Comparison of ENCODE assay signal across 20 mouse cellular contexts in the genomic region with DNA sequence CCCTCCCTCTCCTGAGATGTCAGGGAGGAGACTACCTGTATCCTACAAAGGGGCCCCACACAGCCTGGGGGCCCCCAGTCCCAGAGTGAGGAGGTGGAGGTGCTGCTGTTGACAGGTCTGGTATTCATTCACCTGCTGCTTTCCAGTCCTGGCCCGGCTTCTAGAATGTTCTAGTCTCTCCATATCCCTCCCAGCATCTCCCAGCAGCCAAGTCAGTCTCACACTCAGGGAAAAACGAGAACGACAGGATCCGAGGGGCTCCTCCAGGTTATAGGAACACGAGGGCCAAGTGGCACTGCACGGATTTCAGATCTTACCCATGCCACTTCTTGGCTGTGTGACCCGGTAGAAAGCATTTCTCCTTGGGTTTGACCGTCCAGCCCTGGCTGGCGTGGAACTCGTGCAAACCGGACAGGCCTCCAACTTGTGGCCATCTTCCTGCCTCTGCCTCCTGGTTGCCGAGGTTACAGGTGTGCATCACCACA. TPM values are rescaled to one million over a fixed set of nuclear protein-coding genes. Genes with fewer than 3 reads are reported as not detected.
DNase-seq lines count a peak whose midpoint lies in the region; ATAC-seq and TF ChIP-seq lines count a peak whose summit lies in the region.
"Had no signal": no experiment of that assay in that cellular context is flagged by ENCODE, and none has a peak within 500 bp of the region (broad histone marks: within the 10 kb centered on the region; RNA-seq: fewer than 3 reads in every experiment).

No protein-coding gene starts in this region.

- no peaks in the 10 kb centered on the region for H3K9me3 ChIP-seq in heart, embryonic 15.5 days (replicated peaks)
- H3K9me3 ChIP-seq in lung, postnatal 0 days (ENCODE audit: low read length): no peaks in the 10 kb centered on the region
- no peaks in the 10 kb centered on the region for H3K9me3 ChIP-seq in embryonic facial prominence, embryonic 14.5 days (ENCODE audit: control insufficient read depth, low read length)
- H3K9me3 ChIP-seq in limb, embryonic 14.5 days (ENCODE audit: control insufficient read depth, low read length): no peaks in the 10 kb centered on the region
- H3K9me3 ChIP-seq: hindbrain, embryonic 15.5 days; liver, embryonic 13.5 days had no signal

- H3K4me3 ChIP-seq in heart, embryonic 15.5 days: peak overlapping the region; percentile 58; the same call in 1 of the 2 replicates
- no peak overlapping the region for H3K4me3 ChIP-seq in lung, postnatal 0 days (ENCODE audit: low read depth, low read length)
- peak overlapping the region; percentile 67 for H3K4me3 ChIP-seq in embryonic facial prominence, embryonic 14.5 days (ENCODE audit: low read depth, low read length)
- peak overlapping the region; percentile 58; the same call in 1 of the 2 replicates for H3K4me3 ChIP-seq in limb, embryonic 14.5 days (replicated peaks; ENCODE audit: low read length)
- H3K4me3 ChIP-seq: erythroblast, embryonic 14.5 days had no signal

- no peak overlapping the region for H3K27ac ChIP-seq in heart, embryonic 15.5 days
- no peak overlapping the region for H3K27ac ChIP-seq in lung, postnatal 0 days (ENCODE audit: low read length)
- no peak overlapping the region for H3K27ac ChIP-seq in embryonic facial prominence, embryonic 14.5 days (replicated peaks; ENCODE audit: low read depth, low read length)
- H3K27ac ChIP-seq in limb, embryonic 14.5 days (replicated peaks; ENCODE audit: low read depth, low read length): no peak overlapping the region
- H3K27ac ChIP-seq: hindbrain, embryonic 15.5 days; liver, embryonic 13.5 days had no signal

- DNase-seq in heart, postnatal 36 days: no peak
- no peak for DNase-seq in lung, postnatal 0 days (ENCODE audit: low spot score)
- DNase-seq in lung, postnatal 14 days: no peak
- peak; percentile 37 for DNase-seq in embryonic facial prominence, embryonic 14.5 days (ENCODE audit: low spot score)
- no peak for DNase-seq in limb, embryonic 14.5 days (ENCODE audit: low spot score)
- no peak for DNase-seq in layer of hippocampus, adult 18-20 months (ENCODE audit: low spot score in 2 of 2)
- DNase-seq in spleen, adult 12 weeks (ENCODE audit: low spot score): no peak
- DNase-seq: adrenal gland, postnatal 10 days; cerebellum, adult 9-10 months; liver, embryonic 13.5 days; right cerebral cortex, postnatal 4 days; thymus, postnatal 25 days had no signal

- peaks cover 40% of the 10 kb centered on the region for H3K4me1 ChIP-seq in heart, embryonic 15.5 days (replicated peaks)
- no peaks in the 10 kb centered on the region; the same call in 1 of the 2 replicates for H3K4me1 ChIP-seq in lung, postnatal 0 days (ENCODE audit: insufficient read depth, low read depth, low read length)
- peaks cover 13% of the 10 kb centered on the region; the same call in 1 of the 2 replicates for H3K4me1 ChIP-seq in embryonic facial prominence, embryonic 14.5 days (ENCODE audit: control insufficient read depth, insufficient read depth, low read length)
- peaks cover 6% of the 10 kb centered on the region for H3K4me1 ChIP-seq in limb, embryonic 14.5 days (ENCODE audit: control insufficient read depth, insufficient read depth, low read length)

- TF ChIP-seq CTCF in lung, postnatal 0 days (IDR thresholded peaks at IDR 0.05): no peak

- no peak overlapping the region for H3K9ac ChIP-seq in heart, embryonic 15.5 days
- H3K9ac ChIP-seq in lung, postnatal 0 days (replicated peaks; ENCODE audit: low read depth): no peak overlapping the region
- no peak overlapping the region for H3K9ac ChIP-seq in embryonic facial prominence, embryonic 14.5 days (ENCODE audit: low read depth, low read length)
- H3K9ac ChIP-seq in limb, embryonic 14.5 days (ENCODE audit: low read depth, low read length, severe bottlenecking): no peak overlapping the region
- H3K9ac ChIP-seq: hindbrain, embryonic 15.5 days; liver, embryonic 13.5 days had no signal

- peaks cover 94% of the 10 kb centered on the region for H3K27me3 ChIP-seq in heart, embryonic 15.5 days
- H3K27me3 ChIP-seq in lung, postnatal 0 days (replicated peaks; ENCODE audit: insufficient read depth, low read length): peaks cover 27% of the 10 kb centered on the region
- peaks cover 82% of the 10 kb centered on the region for H3K27me3 ChIP-seq in embryonic facial prominence, embryonic 14.5 days (replicated peaks; ENCODE audit: control insufficient read depth, insufficient read depth, low read length)
- H3K27me3 ChIP-seq in limb, embryonic 14.5 days (ENCODE audit: control insufficient read depth, insufficient read depth, low read length): peaks cover 62% of the 10 kb centered on the region

- intact Hi-C loops in heart, postnatal 36 days (cut with DNase I): no loop called here

- no peak for TF ChIP-seq POLR2A in limb, embryonic 14.5 days (IDR thresholded peaks at IDR 0.05; ENCODE audit: borderline replicate concordance, extremely low read depth, insufficient read depth, insufficient read length)

- 40% methylated on average over 12 of the region's 12 CpGs for WGBS in heart, embryonic 15.5 days
- WGBS in lung, postnatal 0 days: 41% methylated on average over 12 of the region's 12 CpGs
- WGBS in embryonic facial prominence, embryonic 14.5 days: 39% methylated on average over 12 of the region's 12 CpGs
- 42% methylated on average over 12 of the region's 12 CpGs for WGBS in limb, embryonic 14.5 days

- peak overlapping the region; percentile 92; the same call in 1 of the 2 replicates for H3K4me2 ChIP-seq in heart, embryonic 15.5 days
- H3K4me2 ChIP-seq in lung, postnatal 0 days (replicated peaks; ENCODE audit: low read depth, low read length): peak overlapping the region; percentile 91
- H3K4me2 ChIP-seq in embryonic facial prominence, embryonic 14.5 days (ENCODE audit: low read depth, low read length): no peak overlapping the region
- no peak overlapping the region; the same call in 1 of the 2 replicates for H3K4me2 ChIP-seq in limb, embryonic 14.5 days (replicated peaks; ENCODE audit: low read depth, low read length, severe bottlenecking)

- ATAC-seq in heart, embryonic 15.5 days (replicated peaks; ENCODE audit: insufficient number of reproducible peaks, insufficient read depth, low FRiP score, low read depth): no peak
- no peak for ATAC-seq in lung, postnatal 0 days
- ATAC-seq in embryonic facial prominence, embryonic 14.5 days (ENCODE audit: low read depth): no peak
- no peak for ATAC-seq in limb, embryonic 14.5 days (ENCODE audit: low FRiP score, low read depth)

- TF ChIP-seq EP300 in lung, postnatal 0 days (IDR thresholded peaks at IDR 0.05): no peak

- no peaks in the 10 kb centered on the region for H3K36me3 ChIP-seq in heart, embryonic 15.5 days
- H3K36me3 ChIP-seq in lung, postnatal 0 days (ENCODE audit: insufficient read depth, low read length): no peaks in the 10 kb centered on the region
- H3K36me3 ChIP-seq in embryonic facial prominence, embryonic 14.5 days (ENCODE audit: control insufficient read depth, insufficient read depth, low read length): no peaks in the 10 kb centered on the region
- H3K36me3 ChIP-seq in limb, embryonic 14.5 days (ENCODE audit: control insufficient read depth, insufficient read depth, low read length): no peaks in the 10 kb centered on the region
- H3K36me3 ChIP-seq: hindbrain, embryonic 15.5 days; liver, embryonic 13.5 days had no signal

RNA-seq across cellular contexts. Expression of gene Ntf5, which starts 1.3 kb away (rescaled TPM):
- polyA plus RNA-seq in heart, embryonic 15.5 days (2015; fragmentation: Nextera tagmentation; extraction: Ambion mirVana): 0.81 and 1.6 TPM in 2 replicates
- total RNA-seq in heart, postnatal 36 days (2021): under 1 TPM in 1 of 2 experiments, not detected in 1; 0.30 TPM
- 7.1 and 7.2 TPM in 2 replicates for polyA plus RNA-seq in lung, postnatal 0 days (2015; fragmentation: Nextera tagmentation; extraction: Ambion mirVana)
- 3.0 and 3.1 TPM in 2 replicates for polyA plus RNA-seq in embryonic facial prominence, embryonic 14.5 days (2014; fragmentation: Nextera tagmentation; extraction: Ambion mirVana)
- 4.2 and 4.5 TPM in 2 replicates for polyA plus RNA-seq in limb, embryonic 14.5 days (2012; rRNA removed)
- polyA plus RNA-seq in limb, embryonic 14.5 days (2014; fragmentation: Nextera tagmentation; extraction: Ambion mirVana): 4.4 and 6.0 TPM in 2 replicates
- total RNA-seq in layer of hippocampus, adult 18-20 months (2021): not detected
- polyA plus RNA-seq: erythroblast, embryonic 14.5 days; neural tube, embryonic 14.5 days had no signal

RNA-seq across cellular contexts. Expression of gene Lhb, which starts 5.8 kb away (rescaled TPM):
- polyA plus RNA-seq in heart, embryonic 15.5 days (2015; fragmentation: Nextera tagmentation; extraction: Ambion mirVana): not detected in 2 replicates
- total RNA-seq in heart, postnatal 36 days (2021): not detected
- polyA plus RNA-seq in lung, postnatal 0 days (2015; fragmentation: Nextera tagmentation; extraction: Ambion mirVana): 4.5 and 4.7 TPM in 2 replicates
- polyA plus RNA-seq in embryonic facial prominence, embryonic 14.5 days (2014; fragmentation: Nextera tagmentation; extraction: Ambion mirVana): 1.4 TPM in 1 of 2 replicates, not detected in the other
- 0.50 and 1.4 TPM in 2 replicates for polyA plus RNA-seq in limb, embryonic 14.5 days (2012; rRNA removed)
- not detected in 2 replicates for polyA plus RNA-seq in limb, embryonic 14.5 days (2014; fragmentation: Nextera tagmentation; extraction: Ambion mirVana)
- under 1 TPM in 1 of 2 experiments, not detected in 1; 0.50 TPM for total RNA-seq in layer of hippocampus, adult 18-20 months (2021)
- total RNA-seq: adrenal gland, postnatal 10 days; gastrocnemius, postnatal 10 days; megakaryocyte progenitor cell, adult 5-6 weeks had no signal
- polyA plus RNA-seq: erythroblast, embryonic 14.5 days; kidney, embryonic 16.5 days; liver, embryonic 13.5 days; neural tube, embryonic 14.5 days had no signal

RNA-seq across cellular contexts. Expression of gene Kcna7, which starts 9.3 kb away (rescaled TPM):
- 0.33 and 0.58 TPM in 2 replicates for polyA plus RNA-seq in heart, embryonic 15.5 days (2015; fragmentation: Nextera tagmentation; extraction: Ambion mirVana)
- total RNA-seq in heart, postnatal 36 days (2021): 1 to 10 TPM; 4.5 to 5.8 TPM
- 0.16 and 0.24 TPM in 2 replicates for polyA plus RNA-seq in lung, postnatal 0 days (2015; fragmentation: Nextera tagmentation; extraction: Ambion mirVana)
- polyA plus RNA-seq in embryonic facial prominence, embryonic 14.5 days (2014; fragmentation: Nextera tagmentation; extraction: Ambion mirVana): 0.24 TPM in 1 of 2 replicates, not detected in the other
- 0.10 TPM in 2 replicates for polyA plus RNA-seq in limb, embryonic 14.5 days (2012; rRNA removed)
- polyA plus RNA-seq in limb, embryonic 14.5 days (2014; fragmentation: Nextera tagmentation; extraction: Ambion mirVana): 0.11 TPM in 1 of 2 replicates, not detected in the other
- total RNA-seq in layer of hippocampus, adult 18-20 months (2021): not detected
- total RNA-seq: megakaryocyte progenitor cell, adult 5-6 weeks; MEL had no signal
- polyA plus RNA-seq: erythroblast, embryonic 14.5 days; hindbrain, embryonic 15.5 days; kidney, embryonic 16.5 days; liver, embryonic 13.5 days; neural tube, embryonic 14.5 days had no signal

RNA-seq across cellular contexts. Expression of gene Snrnp70, which starts 19.2 kb away (rescaled TPM):
- polyA plus RNA-seq in heart, embryonic 15.5 days (2015; fragmentation: Nextera tagmentation; extraction: Ambion mirVana): 123 and 146 TPM in 2 replicates
- total RNA-seq in heart, postnatal 36 days (2021): 10 to 100 TPM; 92.8 to 95.9 TPM
- 85.3 and 104 TPM in 2 replicates for polyA plus RNA-seq in lung, postnatal 0 days (2015; fragmentation: Nextera tagmentation; extraction: Ambion mirVana)
- 56.5 and 61.1 TPM in 2 replicates for polyA plus RNA-seq in embryonic facial prominence, embryonic 14.5 days (2014; fragmentation: Nextera tagmentation; extraction: Ambion mirVana)
- 539 and 694 TPM in 2 replicates for polyA plus RNA-seq in limb, embryonic 14.5 days (2012; rRNA removed)
- 69.7 and 73.7 TPM in 2 replicates for polyA plus RNA-seq in limb, embryonic 14.5 days (2014; fragmentation: Nextera tagmentation; extraction: Ambion mirVana)
- 100 to 1,000 TPM; 364 to 405 TPM for total RNA-seq in layer of hippocampus, adult 18-20 months (2021)

RNA-seq across cellular contexts. Expression of gene Gys1, which starts 19.9 kb away (rescaled TPM):
- polyA plus RNA-seq in heart, embryonic 15.5 days (2015; fragmentation: Nextera tagmentation; extraction: Ambion mirVana): 111 and 113 TPM in 2 replicates
- 100 to 1,000 TPM in 1 of 2 experiments, 10 to 100 TPM in 1; 96.0 to 102 TPM for total RNA-seq in heart, postnatal 36 days (2021)
- polyA plus RNA-seq in lung, postnatal 0 days (2015; fragmentation: Nextera tagmentation; extraction: Ambion mirVana): 19.2 and 19.6 TPM in 2 replicates
- 39.3 TPM in 2 replicates for polyA plus RNA-seq in embryonic facial prominence, embryonic 14.5 days (2014; fragmentation: Nextera tagmentation; extraction: Ambion mirVana)
- 44.1 and 59.1 TPM in 2 replicates for polyA plus RNA-seq in limb, embryonic 14.5 days (2012; rRNA removed)
- polyA plus RNA-seq in limb, embryonic 14.5 days (2014; fragmentation: Nextera tagmentation; extraction: Ambion mirVana): 35.8 and 37.3 TPM in 2 replicates
- total RNA-seq in layer of hippocampus, adult 18-20 months (2021): 10 to 100 TPM; 13.5 to 15.4 TPM

Comparison
In these comparisons a context has a peak if more than half of its experiments do, and no peak if none do; other contexts are left out.
1. H3K4me2 ChIP-seq: peak in heart, embryonic 15.5 days (single experiment) and lung, postnatal 0 days (single experiment); none in embryonic facial prominence, embryonic 14.5 days (single experiment) and limb, embryonic 14.5 days (single experiment).